Mouse (Mus musculus) bone marrow macrophage, adult 2 months (primary cell): ENCODE results near the gene Fndc3c1.

Source experiments
- CTCF ChIP-seq: IDR thresholded peaks from 2 replicates; pipeline ENCODE4 v1.5.1; 2012; ENCODE audit warnings: low read depth, mild to moderate bottlenecking, low read length, moderate library complexity
- POLR2A ChIP-seq: IDR thresholded peaks from 2 replicates; pipeline ENCODE4 v1.6.1; 2012; ENCODE audit warnings: mild to moderate bottlenecking, low read depth, low read length, borderline replicate concordance

- TF ChIP-seq POLR2A (no peak), CTCF (no peak)
These were observed 104.6 kb downstream of the Fndc3c1 start for GRCm38 (mm10) chrX:106380608-106381007.
